Mouse (Mus musculus) thymus, adult 2 months (tissue): Measurements from ENCODE around the gene Pcsk4. TPM values are rescaled to one million over a fixed set of nuclear protein-coding genes. Genes with fewer than 3 reads are reported as not detected.

Experiments
- DNase-seq: peaks from one replicate; pipeline ENCODE4 v3.0.0; 2021
- H3K27ac ChIP-seq: fragments of 200-500 bp; 2 replicates; pipeline ENCODE4 v1.5.1; 2012; ENCODE audit warnings: low read length, control low read depth; ENCODE audit not compliant: control insufficient read depth, insufficient read depth
- H3K27me3 ChIP-seq: fragments of 200-500 bp; 2 replicates; pipeline ENCODE4 v1.6.1; 2012; ENCODE audit warnings: mild to moderate bottlenecking, low read length, moderate library complexity, mixed read lengths; ENCODE audit not compliant: control insufficient read depth, insufficient read depth
- H3K36me3 ChIP-seq: fragments of 200-500 bp; 2 replicates; pipeline ENCODE4 v1.6.1; 2012; ENCODE audit warnings: mild to moderate bottlenecking, low read length, moderate library complexity; ENCODE audit not compliant: control insufficient read depth, insufficient read depth
- H3K4me1 ChIP-seq: fragments of 200-500 bp; replicated peaks from 2 replicates; pipeline ENCODE4 v1.6.1; 2012; ENCODE audit warnings: low read length; ENCODE audit not compliant: control insufficient read depth, insufficient read depth
- H3K4me3 ChIP-seq: fragments of 200-500 bp; 2 replicates; pipeline ENCODE4 v1.5.1; 2012; ENCODE audit warnings: mild to moderate bottlenecking, low read length, control low read depth, moderate library complexity; ENCODE audit not compliant: control insufficient read depth, insufficient read depth
- CTCF ChIP-seq: fragments of 200-500 bp; IDR thresholded peaks from 2 replicates; pipeline ENCODE4 v1.5.1; 2012; ENCODE audit warnings: mild to moderate bottlenecking, control low read depth, low read length, moderate library complexity, borderline replicate concordance; ENCODE audit not compliant: control insufficient read depth, poor library complexity, insufficient read depth; ENCODE audit errors: extremely low read depth
- POLR2A ChIP-seq: fragments of 200-500 bp; IDR thresholded peaks from 2 replicates; pipeline ENCODE4 v1.6.1; 2012; ENCODE audit warnings: mild to moderate bottlenecking, low read length, control low read depth, moderate library complexity; ENCODE audit not compliant: control insufficient read depth, poor library complexity, insufficient read depth; ENCODE audit errors: extremely low read depth
- WGBS: fragments of 180-500 bp; shearing (Covaris S2); methylation state at CpG from one replicate; pipeline ENCODE4 v1.1.7; 2018; 5-methylcytosine and 5-hydroxymethylcytosine counted together
- polyA plus RNA-seq: library from polyadenylated mRNA; depleted of rRNA; stranded (reverse); fragments of >200 nt; gene quantifications from 2 replicates; pipeline ENCODE4 v1.2.3, GENCODE M21; 2012

Pcsk4 gene
- polyA plus RNA-seq, 1 experiment: 11.7 TPM

GRCm38 (mm10) chr10:80320340-80320760 is 8.9 kb downstream of the Pcsk4 start, which contains the start of gene 2310011J03Rik:
TSS of gene 2310011J03Rik (minus strand) at chr10:80320537.
- H3K4me3 ChIP-seq: peak within 1 kb of the TSS; percentile 77
- H3K4me1 ChIP-seq: peaks cover 40% of the 10 kb centered on the region
- no peak for TF ChIP-seq CTCF
- peak; percentile 87 for TF ChIP-seq POLR2A
- no peaks in the 10 kb centered on the region; the same call in 1 of the 2 replicates for H3K27me3 ChIP-seq
- DNase-seq: peak; percentile 90
- peak within 1 kb of the TSS; percentile 54 for H3K27ac ChIP-seq
- 0% methylated on average over 34 of the region's 34 CpGs for WGBS
- H3K36me3 ChIP-seq: no peaks in the 10 kb centered on the region

- H3K4me1 ChIP-seq: peaks cover 25% of the 10 kb centered on the region
Measured at GRCm38 (mm10) chr10:80317011-80317410, 12.3 kb downstream of the Pcsk4 start.

DNA sequence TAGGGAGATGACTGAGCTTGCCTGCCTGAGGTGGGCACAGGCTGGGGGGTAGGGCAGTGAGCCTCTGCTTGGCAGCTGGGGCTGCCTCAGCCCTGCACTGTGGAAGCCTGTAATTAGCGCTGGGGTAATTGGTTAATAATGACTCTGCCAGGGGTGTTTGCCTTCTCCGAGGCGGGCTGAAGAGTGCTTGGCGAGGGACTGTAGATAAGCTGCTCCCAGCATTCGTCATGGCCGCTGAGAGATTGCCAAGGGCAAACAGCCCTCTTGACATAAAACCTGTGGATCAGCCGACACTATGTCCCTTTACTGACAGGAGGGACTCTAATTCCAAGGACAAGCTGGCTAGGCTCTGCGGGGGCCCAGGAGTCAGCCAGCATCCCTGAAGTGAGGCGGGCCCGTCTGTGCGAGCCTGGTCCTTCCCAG is 12.9 kb downstream of the Pcsk4 start:
- no peak for TF ChIP-seq CTCF
- no peak for TF ChIP-seq POLR2A

More at GRCm38 (mm10) chr10:80317011-80317410, 12.3 kb downstream of the Pcsk4 start:
- no peak for DNase-seq
- no peak for TF ChIP-seq POLR2A
- TF ChIP-seq CTCF: no peak
- Histone ChIP-seq H3K36me3 (no peaks in the 10 kb centered on the region), H3K27me3 (no peaks in the 10 kb centered on the region; the same call in 1 of the 2 replicates), H3K4me3 (no peak overlapping the region), H3K27ac (no peak overlapping the region)
- WGBS: 55% methylated on average over 10 of the region's 10 CpGs

GRCm38 (mm10) chr10:80315315-80315714 is 14.0 kb downstream of the Pcsk4 start:
- Histone ChIP-seq H3K27me3 (no peaks in the 10 kb centered on the region; the same call in 1 of the 2 replicates), H3K27ac (no peak overlapping the region), H3K4me3 (no peak overlapping the region), H3K4me1 (peaks cover 10% of the 10 kb centered on the region), H3K36me3 (no peaks in the 10 kb centered on the region)
- no peak for DNase-seq
- WGBS: 69% methylated on average over 27 of the region's 27 CpGs
- TF ChIP-seq POLR2A (no peak), CTCF (no peak)

More for the DNA sequence above, 12.9 kb downstream of the Pcsk4 start:
- Histone ChIP-seq H3K27ac (no peak overlapping the region), H3K4me1 (peaks cover 19% of the 10 kb centered on the region), H3K27me3 (no peaks in the 10 kb centered on the region; the same call in 1 of the 2 replicates), H3K4me3 (no peak overlapping the region), H3K36me3 (no peaks in the 10 kb centered on the region)
- DNase-seq: no peak
- WGBS: 83% methylated on average over 11 of the region's 11 CpGs

DNA sequence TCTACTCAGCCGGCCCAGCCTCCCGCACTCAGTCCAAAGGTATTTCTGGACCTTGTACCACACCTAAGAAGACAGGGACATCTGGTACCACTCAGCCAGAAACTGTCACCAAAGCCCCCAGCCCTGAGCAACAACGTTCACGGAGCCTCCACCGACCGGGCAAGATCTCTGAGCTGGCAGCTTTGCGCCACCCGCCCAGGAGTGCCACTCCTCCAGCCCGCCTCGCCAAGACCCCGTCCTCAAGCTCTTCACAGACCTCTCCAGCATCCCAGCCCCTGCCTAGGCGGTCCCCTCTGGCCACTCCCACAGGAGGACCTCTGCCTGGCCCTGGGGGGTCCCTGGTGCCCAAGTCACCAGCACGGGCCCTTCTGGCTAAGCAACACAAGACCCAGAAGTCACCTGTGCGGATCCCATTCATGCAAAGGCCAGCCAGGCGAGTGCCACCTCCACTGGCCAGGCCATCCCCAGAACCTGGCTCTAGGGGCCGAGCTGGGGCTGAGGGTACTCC is 14.8 kb downstream of the Pcsk4 start:
- no peak overlapping the region for H3K27ac ChIP-seq
- no peaks in the 10 kb centered on the region for H3K36me3 ChIP-seq
- H3K4me3 ChIP-seq: no peak overlapping the region
- DNase-seq: no peak
- H3K4me1 ChIP-seq: peaks cover 8% of the 10 kb centered on the region
- no peaks in the 10 kb centered on the region; the same call in 1 of the 2 replicates for H3K27me3 ChIP-seq
- WGBS: 79% methylated on average over 16 of the region's 16 CpGs
- TF ChIP-seq CTCF (no peak), POLR2A (no peak)

GRCm38 (mm10) chr10:80313627-80314201 is 15.6 kb downstream of the Pcsk4 start:
- Histone ChIP-seq H3K4me1 (no peaks in the 10 kb centered on the region), H3K27ac (no peak overlapping the region), H3K4me3 (no peak overlapping the region), H3K27me3 (no peaks in the 10 kb centered on the region; the same call in 1 of the 2 replicates), H3K36me3 (no peaks in the 10 kb centered on the region)
- no peak for TF ChIP-seq CTCF
- no peak for TF ChIP-seq POLR2A
- DNase-seq: no peak
- 10% methylated on average over 20 of the region's 20 CpGs for WGBS
